In genomic region chr6:121521030-121521429, GRCm38 (mm10) we compare ENCODE assay signal across 16 mouse cellular contexts. TPM values are rescaled to one million over a fixed set of nuclear protein-coding genes. Genes with fewer than 3 reads are reported as not detected.
"Had no signal": no experiment of that assay in that cellular context is flagged by ENCODE, and none has a peak within 500 bp of the region (broad histone marks: within the 10 kb centered on the region; RNA-seq: fewer than 3 reads in every experiment).

No protein-coding gene starts in this region.

- H3K4me2 ChIP-seq: kidney, embryonic 15.5 days; limb, embryonic 15.5 days; liver, embryonic 12.5 days; lung, embryonic 15.5 days; midbrain, embryonic 12.5 days; neural tube, embryonic 13.5 days; stomach, embryonic 15.5 days had no signal

- H3K4me1 ChIP-seq: kidney, embryonic 15.5 days; limb, embryonic 15.5 days; liver, embryonic 12.5 days; stomach, embryonic 15.5 days had no signal

- H3K9me3 ChIP-seq: kidney, embryonic 15.5 days; limb, embryonic 15.5 days; liver, embryonic 12.5 days; lung, embryonic 15.5 days; midbrain, embryonic 12.5 days; neural tube, embryonic 13.5 days; stomach, embryonic 15.5 days had no signal

- ATAC-seq: intestine, embryonic 16.5 days; liver, embryonic 12.5 days had no signal

- H3K4me3 ChIP-seq: kidney, embryonic 15.5 days; limb, embryonic 15.5 days; liver, embryonic 12.5 days; lung, embryonic 15.5 days; midbrain, embryonic 12.5 days; neural tube, embryonic 13.5 days; stomach, embryonic 15.5 days had no signal

- H3K27me3 ChIP-seq: kidney, embryonic 15.5 days; limb, embryonic 15.5 days; liver, embryonic 12.5 days; lung, embryonic 15.5 days; midbrain, embryonic 12.5 days; neural tube, embryonic 13.5 days; stomach, embryonic 15.5 days had no signal

- DNase-seq: kidney, adult 2 months; kidney, postnatal 36 days; lung, postnatal 14 days; right cerebral cortex, postnatal 14 days; thymus, postnatal 4 days had no signal

- H3K9ac ChIP-seq: kidney, embryonic 15.5 days; limb, embryonic 15.5 days; liver, embryonic 12.5 days; lung, embryonic 15.5 days; midbrain, embryonic 12.5 days; neural tube, embryonic 13.5 days; stomach, embryonic 15.5 days had no signal

- H3K27ac ChIP-seq: kidney, embryonic 15.5 days; limb, embryonic 15.5 days; liver, embryonic 12.5 days; lung, embryonic 15.5 days; midbrain, embryonic 12.5 days; neural tube, embryonic 13.5 days; stomach, embryonic 15.5 days had no signal

- H3K36me3 ChIP-seq: kidney, embryonic 15.5 days; limb, embryonic 15.5 days; liver, embryonic 12.5 days; lung, embryonic 15.5 days; midbrain, embryonic 12.5 days; neural tube, embryonic 13.5 days; stomach, embryonic 15.5 days had no signal

RNA-seq across cellular contexts. Expression of gene Iqsec3, which starts 47.6 kb away (rescaled TPM):
- total RNA-seq: megakaryocyte-erythroid progenitor cell, adult 5-6 weeks had no signal
- polyA plus RNA-seq: liver, embryonic 12.5 days; liver, embryonic 16.5 days; spleen, adult 2 months had no signal
